Mouse (Mus musculus): ENCODE measurements around the gene Pard3b.

Gene Pard3b

GRCm38 (mm10) chr1:61751008-61751407, 112.4 kb downstream of the Pard3b start:
- no peak for DNase-seq (ENCODE audit: low spot score)

DNA sequence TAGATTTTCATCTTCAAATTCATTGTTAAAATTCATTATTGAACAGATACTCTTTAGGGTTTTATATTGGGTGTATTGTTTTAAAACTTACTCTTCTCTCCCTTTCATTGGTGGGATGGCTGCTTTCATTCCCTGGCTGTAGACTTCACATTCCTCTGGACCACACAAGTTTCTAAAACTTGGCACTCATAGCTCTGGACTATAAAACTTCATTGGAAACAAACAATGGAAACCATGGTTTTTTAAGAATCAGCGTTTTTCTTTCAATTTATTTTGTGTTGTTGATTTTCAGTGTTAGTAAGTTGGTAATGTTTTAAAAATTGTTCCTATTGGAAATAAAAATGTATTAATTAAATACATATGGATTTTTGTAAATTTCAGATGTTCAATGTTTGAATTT, 118.1 kb downstream of the Pard3b start:
- DNase-seq (ENCODE audit: low spot score) = no peak

DNA sequence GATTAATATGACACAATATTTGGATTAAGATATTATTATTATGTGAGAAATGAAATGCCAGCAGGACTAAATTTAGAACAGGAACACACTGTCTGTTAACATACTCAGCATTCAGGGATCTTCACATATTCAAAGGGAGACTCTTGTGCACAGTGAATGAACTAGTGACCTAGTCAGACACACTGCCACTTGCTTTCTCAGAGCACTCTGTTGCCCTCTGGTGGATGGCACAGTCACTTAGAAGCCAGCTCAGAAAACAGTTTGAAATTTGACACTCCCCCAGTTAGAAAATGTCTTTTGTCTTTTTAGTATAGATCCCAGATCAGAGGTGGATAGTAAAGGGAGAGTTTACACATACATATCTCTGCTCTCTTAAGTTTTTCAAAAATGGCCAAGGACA, 132.6 kb downstream of the Pard3b start:
- peak; percentile 83 for DNase-seq (ENCODE audit: low spot score)

- no peak for DNase-seq (ENCODE audit: low spot score)
These were observed 140.1 kb downstream of the Pard3b start for GRCm38 (mm10) chr1:61778731-61779130.

DNA sequence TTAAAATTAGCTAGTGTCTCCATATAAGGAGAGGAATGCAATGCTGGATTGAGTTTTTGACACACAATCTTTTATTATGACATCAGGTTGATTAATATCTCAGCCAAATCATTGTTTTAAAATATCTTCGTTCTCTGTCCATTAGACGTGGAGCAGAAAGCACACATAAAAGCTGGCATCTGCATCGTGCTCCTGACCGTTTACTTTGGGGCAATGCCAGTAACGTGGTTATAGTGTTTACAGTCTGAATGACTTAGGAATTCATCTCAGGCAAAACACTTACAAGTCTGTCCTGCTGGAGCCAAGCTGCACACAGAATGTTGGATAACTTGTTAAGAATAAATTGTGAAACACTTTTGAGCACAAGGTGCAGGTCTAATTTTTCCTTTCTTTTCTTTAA, 141.3 kb downstream of the Pard3b start:
- DNase-seq (ENCODE audit: low spot score) = no peak

DNA sequence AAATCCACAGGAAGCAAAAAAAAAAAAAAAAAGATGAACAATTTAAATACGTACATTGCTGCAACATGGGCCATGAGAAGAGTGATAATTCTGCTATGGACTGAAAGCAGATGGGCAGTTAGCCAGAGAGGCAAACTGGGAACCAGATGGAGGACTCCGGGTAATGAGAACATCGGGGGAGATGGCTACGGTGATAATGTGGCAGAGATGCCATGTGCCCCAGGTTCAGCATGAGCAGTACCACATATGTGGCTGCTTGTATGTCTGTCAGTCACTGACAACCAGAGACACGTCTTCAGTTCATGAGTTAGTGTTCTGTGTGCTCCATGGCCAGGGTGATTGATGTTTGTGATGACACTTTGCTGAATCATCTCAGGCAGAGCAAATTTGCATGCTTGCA, 157.7 kb downstream of the Pard3b start:
- no peak for DNase-seq (ENCODE audit: low spot score)

DNA sequence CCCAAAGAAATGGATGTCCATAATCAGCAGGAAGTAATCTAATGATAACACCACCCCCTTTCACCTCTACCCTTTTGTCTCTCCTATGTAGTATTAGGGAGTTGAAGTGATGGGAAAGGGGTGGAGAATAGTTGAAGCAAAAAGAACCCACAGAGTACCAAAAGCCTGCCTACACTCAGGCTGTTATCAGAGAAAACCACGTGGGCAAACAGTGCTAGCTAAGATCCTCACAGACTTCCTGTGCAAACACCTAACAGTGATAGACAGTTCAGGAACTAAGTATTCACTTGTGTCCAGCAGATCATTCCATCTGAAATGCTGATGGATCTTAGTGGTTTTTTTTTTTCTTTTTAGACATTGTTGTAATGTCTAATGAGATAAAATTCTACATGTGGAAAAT, 181.6 kb downstream of the Pard3b start:
- DNase-seq (ENCODE audit: low spot score) = no peak

GRCm38 (mm10) chr1:61825560-61826191, 187.1 kb downstream of the Pard3b start:
- DNase-seq (ENCODE audit: low spot score) = no peak

- DNase-seq (ENCODE audit: low spot score) = no peak
These were observed 198.5 kb downstream of the Pard3b start for GRCm38 (mm10) chr1:61837006-61837544.

DNA sequence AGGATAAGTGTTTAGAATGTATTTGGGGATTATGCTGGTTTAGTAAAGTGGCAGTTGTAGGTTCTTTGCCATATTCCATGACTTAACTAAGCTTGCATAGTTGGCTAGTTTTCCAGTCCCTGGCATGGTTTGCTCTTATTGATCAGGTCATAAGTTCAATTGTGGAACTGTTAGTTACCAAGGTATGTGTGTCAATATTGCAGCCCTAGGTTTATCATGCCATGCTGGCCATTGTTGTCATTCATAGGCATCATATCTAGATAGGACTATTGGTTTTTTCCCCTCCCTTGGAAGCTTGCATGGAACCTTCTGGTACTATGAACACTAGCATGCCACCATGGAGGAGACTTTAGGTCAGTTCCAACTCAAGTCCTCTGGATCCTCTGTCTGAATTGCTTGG, 208.0 kb downstream of the Pard3b start:
- no peak for DNase-seq (ENCODE audit: low spot score)

DNA sequence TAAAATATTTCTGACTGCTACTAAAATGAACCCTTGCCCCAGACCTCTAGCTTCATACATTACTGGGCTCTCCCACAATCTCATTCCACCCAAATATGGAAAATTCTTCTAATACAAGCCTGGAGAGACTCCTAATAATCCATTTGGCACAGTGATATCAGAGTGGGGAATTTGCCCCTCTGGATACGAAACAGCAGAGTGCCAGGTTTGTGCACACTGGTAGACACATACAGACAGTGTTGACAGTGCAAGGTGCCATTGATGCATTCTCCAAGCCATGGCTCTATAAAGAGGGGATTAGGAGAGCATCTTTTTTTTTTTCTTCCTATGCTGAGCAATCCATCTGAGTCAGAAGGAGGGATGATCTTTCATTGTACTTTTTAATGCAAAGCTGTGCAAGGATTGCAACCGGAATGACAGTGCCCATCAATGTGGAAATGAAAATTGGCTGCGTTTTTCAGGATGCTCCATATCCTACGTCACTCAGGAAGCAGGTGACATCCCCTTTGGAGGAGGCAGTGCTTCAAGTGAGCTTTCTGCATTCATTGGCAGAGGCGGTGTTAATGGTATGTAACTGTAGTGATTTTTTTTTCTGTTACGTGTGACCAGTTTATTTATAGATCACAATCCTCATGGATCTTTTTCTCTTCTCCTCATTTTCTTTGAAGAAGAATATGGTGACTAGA, 210.5 kb downstream of the Pard3b start:
- DNase-seq (ENCODE audit: low spot score) = no peak

GRCm38 (mm10) chr1:61850471-61850870, 211.8 kb downstream of the Pard3b start:
- DNase-seq (ENCODE audit: low spot score) = peak; percentile 30

- no peak for DNase-seq (ENCODE audit: low spot score)
These were observed 212.6 kb downstream of the Pard3b start for GRCm38 (mm10) chr1:61851176-61851575.

DNA sequence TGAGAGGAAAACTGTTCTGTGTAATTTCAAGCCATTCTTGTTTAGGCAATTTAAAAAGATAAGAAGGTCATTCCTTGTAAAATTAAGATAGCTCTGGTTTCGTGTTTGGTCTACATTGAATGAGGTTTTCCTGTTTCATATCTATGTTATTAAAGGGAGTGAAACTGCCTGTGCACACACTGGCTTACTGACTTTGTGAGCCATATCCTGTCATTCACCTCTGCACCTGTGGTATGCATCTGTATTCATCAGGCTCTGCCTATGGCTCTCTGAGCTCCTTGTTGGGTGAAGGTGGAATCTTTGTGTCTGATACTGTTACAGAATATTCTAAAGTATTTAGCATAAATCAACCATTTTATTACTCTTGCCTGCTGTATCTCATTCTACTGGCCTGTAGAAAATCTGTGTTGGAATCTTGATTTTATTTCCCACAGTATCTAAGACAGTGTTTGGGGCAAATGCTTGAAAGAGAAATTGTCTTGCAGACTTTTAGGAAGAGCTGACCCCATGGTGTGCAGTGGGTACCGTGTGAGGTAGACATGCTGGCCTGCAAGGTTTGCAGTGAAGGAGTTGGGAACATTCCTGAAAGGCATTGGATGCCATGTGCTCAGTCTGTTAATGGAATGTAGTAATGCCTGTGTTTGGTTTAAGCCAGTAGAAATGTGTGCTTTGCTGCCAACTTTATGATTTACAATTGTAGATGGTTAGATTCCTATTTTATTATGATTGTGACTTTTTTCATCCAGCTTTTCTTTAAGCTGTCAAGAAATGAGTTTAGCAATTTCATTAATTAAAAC, 228.9 kb downstream of the Pard3b start:
- DNase-seq (ENCODE audit: low spot score) = no peak

GRCm38 (mm10) chr1:61874875-61875274, 236.3 kb downstream of the Pard3b start:
- no peak for DNase-seq (ENCODE audit: low spot score)

GRCm38 (mm10) chr1:61879706-61880470, 241.3 kb downstream of the Pard3b start:
- DNase-seq (ENCODE audit: low spot score) = peak; percentile 61

GRCm38 (mm10) chr1:61896048-61896447, 257.4 kb downstream of the Pard3b start:
- DNase-seq (ENCODE audit: low spot score) = no peak

DNA sequence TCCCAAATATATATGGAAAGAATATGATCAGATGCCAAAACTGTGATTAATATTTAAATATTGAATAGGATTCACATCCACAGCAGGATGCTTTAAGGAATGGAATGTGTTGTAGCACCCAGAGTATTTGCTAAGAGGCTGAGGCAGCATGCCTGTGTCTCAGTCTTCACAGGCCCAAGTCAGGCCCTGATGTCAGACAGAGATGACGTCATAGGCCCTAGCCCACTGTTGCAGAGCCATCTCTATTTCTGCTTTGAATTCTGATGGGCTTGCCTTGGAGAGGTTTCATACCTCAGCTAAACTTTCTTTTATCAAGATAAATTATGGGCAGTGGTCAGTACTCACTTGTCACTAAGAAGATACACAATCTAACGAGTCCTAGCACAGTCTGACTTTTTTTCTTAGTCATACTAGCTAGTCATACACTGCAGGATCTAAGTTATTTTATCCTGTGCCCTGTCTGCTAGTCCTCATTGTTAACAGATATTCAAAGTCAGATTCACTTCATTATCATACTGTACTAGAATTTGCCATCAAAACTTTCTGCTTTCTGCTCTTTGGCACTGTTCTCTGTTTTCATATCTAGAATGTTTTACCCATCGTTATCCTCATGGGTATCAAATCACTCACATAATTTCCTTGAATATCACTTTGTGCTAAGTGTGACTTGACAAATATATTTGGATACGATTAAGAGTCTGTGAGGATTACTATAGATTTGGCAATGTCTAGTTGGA, 264.8 kb downstream of the Pard3b start:
- no peak for DNase-seq (ENCODE audit: low spot score)

GRCm38 (mm10) chr1:61904036-61904435, 265.4 kb downstream of the Pard3b start:
- DNase-seq (ENCODE audit: low spot score) = no peak

DNA sequence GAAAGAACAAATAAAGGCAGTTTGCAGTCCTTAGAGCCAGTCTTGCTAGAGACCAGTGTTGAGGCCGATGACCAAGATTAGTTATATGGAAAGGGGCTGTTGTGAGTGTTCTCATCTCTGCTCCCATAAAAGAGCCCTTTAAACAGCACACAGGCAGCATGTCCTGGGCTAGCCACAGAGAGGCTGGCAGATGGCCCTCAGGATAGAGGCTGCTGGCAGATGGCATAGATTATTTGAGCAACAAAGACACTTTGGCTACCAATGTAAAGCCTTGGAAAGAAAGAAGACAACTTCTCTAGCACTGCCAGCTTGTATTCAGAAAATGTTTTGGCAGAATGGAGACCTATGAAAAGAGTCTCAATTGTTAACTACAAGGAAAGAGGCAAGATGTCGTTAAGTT, 274.3 kb downstream of the Pard3b start:
- peak; percentile 43 for DNase-seq (ENCODE audit: low spot score)

DNA sequence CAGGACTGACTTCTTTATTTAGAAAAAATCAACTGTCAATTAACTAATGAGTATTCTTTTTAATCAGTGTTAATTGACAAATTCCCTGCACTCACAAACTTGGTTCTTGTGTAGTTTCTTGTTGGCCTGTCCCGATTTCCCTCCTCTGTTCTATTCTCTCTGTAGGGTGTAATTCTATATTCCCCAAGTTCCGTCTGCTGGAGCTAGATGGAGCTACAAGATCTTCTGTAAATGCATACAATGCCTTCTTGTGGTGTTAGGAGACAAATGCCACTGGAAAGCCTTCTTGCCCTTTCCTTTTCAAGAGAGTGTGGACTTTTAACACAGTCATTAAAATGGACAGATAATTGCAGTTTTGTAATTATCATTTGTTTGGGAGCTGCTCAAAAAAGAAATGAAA, 286.3 kb downstream of the Pard3b start:
- peak; percentile 72 for DNase-seq (ENCODE audit: low spot score)
